Mouse (Mus musculus): Measurements from ENCODE around the gene Matk.

DNA sequence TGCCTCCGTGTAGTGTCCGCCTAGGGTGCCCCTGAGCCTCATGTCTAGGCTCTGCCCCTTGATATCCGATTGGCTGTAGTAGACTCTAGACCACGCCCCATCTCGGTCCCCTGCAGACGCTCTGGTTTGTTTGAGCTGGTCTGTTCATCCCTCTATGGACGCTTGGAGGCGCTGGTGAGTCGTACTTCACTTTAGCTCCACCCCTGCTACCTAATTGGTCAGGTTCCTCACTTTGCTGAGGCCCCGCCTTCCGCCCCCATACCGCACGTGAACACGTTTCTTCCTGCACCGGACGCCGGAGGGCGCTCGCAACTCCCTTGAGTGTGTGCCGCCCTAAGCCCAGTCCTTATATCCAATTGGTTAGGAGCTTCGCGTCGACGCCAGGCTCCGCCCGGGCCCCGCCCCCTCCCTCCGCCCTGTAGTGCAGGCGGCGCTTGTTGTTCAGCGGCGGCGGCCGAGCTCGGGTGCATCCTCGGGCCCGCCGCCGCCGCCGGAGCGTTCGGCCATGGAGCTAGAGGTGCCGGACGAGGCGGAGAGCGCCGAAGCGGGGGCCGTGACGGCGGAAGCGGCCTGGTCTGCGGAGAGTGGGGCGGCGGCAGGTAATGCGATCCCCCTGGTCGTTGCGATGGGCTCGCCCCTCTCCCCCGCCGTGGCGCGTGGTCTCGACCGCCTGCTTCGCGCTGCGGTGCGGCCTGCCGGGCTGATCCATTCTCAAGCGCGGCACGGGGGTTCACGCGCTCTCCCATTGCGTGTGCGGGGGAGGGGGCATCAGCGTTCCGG, 40.0 kb downstream of the Matk start, which contains the start of gene Pip5k1c:
- peak; percentile 79 for TF ChIP-seq CTCF (IDR thresholded peaks at IDR 0.05; ENCODE audit: borderline replicate concordance, insufficient read depth, low read depth, low read length)
- peak; percentile 84 for TF ChIP-seq POLR2A (IDR thresholded peaks at IDR 0.05; ENCODE audit: borderline replicate concordance, insufficient read depth, low read length)

All from cerebellum, adult 2 months (tissue).